Mouse (Mus musculus): ENCODE measurements at regions not wholly inside any gene's neighbourhood (a gene's known extent, or its start where the extent isn't known, plus 50 kb on each side); places are given as distances from the start of the nearest gene placed in this dataset.

DNA sequence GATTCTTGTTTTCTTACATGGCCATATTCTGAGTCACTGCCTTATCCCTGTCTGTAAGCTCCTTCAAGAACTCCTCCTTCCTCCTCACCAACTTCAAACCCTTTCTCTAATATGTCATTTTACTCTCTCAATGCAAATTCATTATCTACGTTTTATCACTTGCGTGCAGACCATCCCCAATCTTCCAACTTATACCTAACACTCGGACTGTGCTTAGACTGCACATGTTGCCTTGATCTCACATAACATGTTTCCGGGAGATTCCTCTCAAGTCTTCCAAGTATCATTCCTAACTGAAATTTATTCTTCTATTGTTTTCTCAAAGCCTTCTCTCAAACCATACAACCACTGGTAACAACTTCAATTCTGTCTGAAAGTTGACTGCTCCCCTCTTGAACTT lies 637.0 kb upstream of the Nox3 start:
- TF ChIP-seq GATA1 (IDR thresholded peaks at IDR 0.05; ENCODE audit: borderline replicate concordance, low read length) (no peak), FLI1 (IDR thresholded peaks at IDR 0.05; ENCODE audit: low read length) (no peak)
